Mouse (Mus musculus): Measurements from ENCODE around the gene Zfp524. TPM values are rescaled to one million over a fixed set of nuclear protein-coding genes. Genes with fewer than 3 reads are reported as not detected.

The Zfp524 gene
- polyA plus RNA-seq, 1 experiment from 2014 or later, result 9.3 TPM

- Histone ChIP-seq H3K36me3 (replicated peaks) (peaks cover 24% of the 10 kb centered on the region), H3K4me1 (replicated peaks) (peaks cover 60% of the 10 kb centered on the region), H3K27me3 (peaks cover 22% of the 10 kb centered on the region), H3K9me3 (replicated peaks) (no peaks in the 10 kb centered on the region), H3K4me3 (replicated peaks) (peak overlapping the region; percentile 83), H3K27ac (replicated peaks) (peak overlapping the region; percentile 99), H3K4me2 (peak overlapping the region; percentile 98), H3K9ac (peak overlapping the region; percentile 74)
- ATAC-seq (ENCODE audit: insufficient read depth), result peak; percentile 54
- WGBS (ENCODE audit: insufficient replicate concordance), result 0% methylated on average over 51 of the region's 51 CpGs
Measured at GRCm38 (mm10) chr7:5062360-5063001, 48.3 kb downstream of the Zfp524 start.

DNA sequence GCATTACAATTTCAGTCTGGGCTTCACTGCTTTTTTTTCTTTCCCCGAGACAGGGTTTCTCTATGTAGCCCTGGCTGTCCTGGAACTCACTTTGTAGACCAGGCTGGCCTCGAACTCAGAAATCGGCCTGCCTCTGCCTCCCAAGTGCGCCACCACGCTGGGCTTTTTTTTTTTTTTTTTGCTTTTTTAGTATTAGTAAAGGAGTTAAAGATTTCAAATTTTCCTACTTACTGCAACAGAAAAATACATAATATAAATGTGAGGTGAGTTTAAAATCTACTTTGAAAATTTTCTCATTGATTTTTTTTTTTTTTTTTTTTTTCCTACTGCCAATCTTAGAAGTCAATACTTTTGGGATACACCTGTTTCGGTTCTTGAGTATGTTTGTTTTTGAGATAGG lies 50.7 kb downstream of the Zfp524 start:
- H3K4me1 ChIP-seq (replicated peaks), result peaks cover 55% of the 10 kb centered on the region
- ATAC-seq (ENCODE audit: insufficient read depth), result no peak
- 0 out of 2 replicates have a peak overlapping the region, but pooled peaks have one; percentile 0 for H3K27ac ChIP-seq (replicated peaks)
- H3K27me3 ChIP-seq, result no peaks in the 10 kb centered on the region
- no peak overlapping the region; the same call in 1 of the 2 replicates for H3K9ac ChIP-seq
- peak overlapping the region; percentile 83; the same call in 1 of the 2 replicates for H3K4me3 ChIP-seq (replicated peaks)
- H3K36me3 ChIP-seq (replicated peaks), result peaks cover 48% of the 10 kb centered on the region
- WGBS (ENCODE audit: insufficient replicate concordance), result 82% methylated on average over 6 of the region's 6 CpGs
- no peaks in the 10 kb centered on the region for H3K9me3 ChIP-seq (replicated peaks)
- H3K4me2 ChIP-seq, result peak overlapping the region; percentile 98; the same call in 1 of the 2 replicates

Other genes starting within 250 kb of the Zfp524 start
- gene Fam71e2, start 243.1 kb upstream of the Zfp524 start, polyA plus RNA-seq (2015; fragmentation: Nextera tagmentation; extraction: Ambion mirVana), result not detected in 2 replicates
- 0.06 TPM in 1 of 2 replicates, not detected in the other for gene Il11, start 231.6 kb upstream of the Zfp524 start, polyA plus RNA-seq (2015; fragmentation: Nextera tagmentation; extraction: Ambion mirVana)
- gene Tmem190, start 231.5 kb upstream of the Zfp524 start, polyA plus RNA-seq (2015; fragmentation: Nextera tagmentation; extraction: Ambion mirVana), result 0.21 TPM in 1 of 2 replicates, not detected in the other
- gene Tmem238, start 224.8 kb upstream of the Zfp524 start, polyA plus RNA-seq (2015; fragmentation: Nextera tagmentation; extraction: Ambion mirVana), result 9.5 and 10.3 TPM in 2 replicates
- 169 and 173 TPM in 2 replicates for gene Rpl28, start 221.5 kb upstream of the Zfp524 start, polyA plus RNA-seq (2015; fragmentation: Nextera tagmentation; extraction: Ambion mirVana)
- 302 and 318 TPM in 2 replicates for gene Ube2s, start 201.8 kb upstream of the Zfp524 start, polyA plus RNA-seq (2015; fragmentation: Nextera tagmentation; extraction: Ambion mirVana)
- gene Shisa7, start 169.7 kb upstream of the Zfp524 start, polyA plus RNA-seq (2015; fragmentation: Nextera tagmentation; extraction: Ambion mirVana), result not detected in 2 replicates
- 3.7 and 3.8 TPM in 2 replicates for gene Isoc2b, start 144.2 kb upstream of the Zfp524 start, polyA plus RNA-seq (2015; fragmentation: Nextera tagmentation; extraction: Ambion mirVana)
- gene Isoc2a, start 137.3 kb upstream of the Zfp524 start, polyA plus RNA-seq (2015; fragmentation: Nextera tagmentation; extraction: Ambion mirVana), result 0.68 and 0.77 TPM in 2 replicates
- gene Gm36210, start 107.9 kb upstream of the Zfp524 start, polyA plus RNA-seq (2015; fragmentation: Nextera tagmentation; extraction: Ambion mirVana), result not detected in 2 replicates
- 1.7 TPM in 2 replicates for gene Zfp628, start 99.2 kb upstream of the Zfp524 start, polyA plus RNA-seq (2015; fragmentation: Nextera tagmentation; extraction: Ambion mirVana)
- gene Nat14, start 92.4 kb upstream of the Zfp524 start, polyA plus RNA-seq (2015; fragmentation: Nextera tagmentation; extraction: Ambion mirVana), result 0.23 and 0.45 TPM in 2 replicates
- 0.15 TPM in 2 replicates for gene Ssc5d, start 88.6 kb upstream of the Zfp524 start, polyA plus RNA-seq (2015; fragmentation: Nextera tagmentation; extraction: Ambion mirVana)
- gene Sbk2, start 50.0 kb upstream of the Zfp524 start, polyA plus RNA-seq (2015; fragmentation: Nextera tagmentation; extraction: Ambion mirVana), result 0.07 TPM in 1 of 2 replicates, not detected in the other
- not detected in 2 replicates for gene Sbk3, start 43.2 kb upstream of the Zfp524 start, polyA plus RNA-seq (2015; fragmentation: Nextera tagmentation; extraction: Ambion mirVana)
- gene Zfp579, start 18.3 kb upstream of the Zfp524 start, polyA plus RNA-seq (2015; fragmentation: Nextera tagmentation; extraction: Ambion mirVana), result 3.3 and 4.6 TPM in 2 replicates
- 15.6 and 17.9 TPM in 2 replicates for gene Fiz1, start 282 bp downstream of the Zfp524 start, polyA plus RNA-seq (2015; fragmentation: Nextera tagmentation; extraction: Ambion mirVana)
- gene Gm44973, start 1.1 kb downstream of the Zfp524 start, polyA plus RNA-seq (2015; fragmentation: Nextera tagmentation; extraction: Ambion mirVana), result 0.53 and 1.2 TPM in 2 replicates
- gene Zfp865, start 6.0 kb downstream of the Zfp524 start, polyA plus RNA-seq (2015; fragmentation: Nextera tagmentation; extraction: Ambion mirVana), result 1.3 and 1.5 TPM in 2 replicates
- 0.28 and 0.40 TPM in 2 replicates for gene Ccdc106, start 6.1 kb downstream of the Zfp524 start, polyA plus RNA-seq (2015; fragmentation: Nextera tagmentation; extraction: Ambion mirVana)
- not detected in 2 replicates for gene 4632433K11Rik, start 19.7 kb downstream of the Zfp524 start, polyA plus RNA-seq (2015; fragmentation: Nextera tagmentation; extraction: Ambion mirVana)
- 1.2 and 1.4 TPM in 2 replicates for gene Zfp784, start 24.0 kb downstream of the Zfp524 start, polyA plus RNA-seq (2015; fragmentation: Nextera tagmentation; extraction: Ambion mirVana)
- gene Zfp580, start 37.1 kb downstream of the Zfp524 start, polyA plus RNA-seq (2015; fragmentation: Nextera tagmentation; extraction: Ambion mirVana), result 1.7 and 2.0 TPM in 2 replicates
- 59.4 and 60.8 TPM in 2 replicates for gene U2af2, start 47.7 kb downstream of the Zfp524 start, polyA plus RNA-seq (2015; fragmentation: Nextera tagmentation; extraction: Ambion mirVana)
- 49.2 and 54.5 TPM in 2 replicates for gene Epn1, start 65.8 kb downstream of the Zfp524 start, polyA plus RNA-seq (2015; fragmentation: Nextera tagmentation; extraction: Ambion mirVana)
- gene Rfpl4, start 102.5 kb downstream of the Zfp524 start, polyA plus RNA-seq (2015; fragmentation: Nextera tagmentation; extraction: Ambion mirVana), result not detected in 2 replicates
- 0.18 and 0.21 TPM in 2 replicates for gene Rasl2-9, start 111.5 kb downstream of the Zfp524 start, polyA plus RNA-seq (2015; fragmentation: Nextera tagmentation; extraction: Ambion mirVana)
- gene Vmn1r55, start 135.3 kb downstream of the Zfp524 start, polyA plus RNA-seq (2015; fragmentation: Nextera tagmentation; extraction: Ambion mirVana), result not detected in 2 replicates
- gene Vmn1r56, start 182.3 kb downstream of the Zfp524 start, polyA plus RNA-seq (2015; fragmentation: Nextera tagmentation; extraction: Ambion mirVana), result not detected in 2 replicates
- not detected in 2 replicates for gene Vmn1r57, start 204.1 kb downstream of the Zfp524 start, polyA plus RNA-seq (2015; fragmentation: Nextera tagmentation; extraction: Ambion mirVana)